Mouse (Mus musculus) B cell, adult 2 months (primary cell): ENCODE data around the gene Rtp2.

Experiments
- DNase-seq, 2 experiments: peaks; one replicate each; pipeline ENCODE4 v3.0.0; 2022

Gene Rtp2

DNA sequence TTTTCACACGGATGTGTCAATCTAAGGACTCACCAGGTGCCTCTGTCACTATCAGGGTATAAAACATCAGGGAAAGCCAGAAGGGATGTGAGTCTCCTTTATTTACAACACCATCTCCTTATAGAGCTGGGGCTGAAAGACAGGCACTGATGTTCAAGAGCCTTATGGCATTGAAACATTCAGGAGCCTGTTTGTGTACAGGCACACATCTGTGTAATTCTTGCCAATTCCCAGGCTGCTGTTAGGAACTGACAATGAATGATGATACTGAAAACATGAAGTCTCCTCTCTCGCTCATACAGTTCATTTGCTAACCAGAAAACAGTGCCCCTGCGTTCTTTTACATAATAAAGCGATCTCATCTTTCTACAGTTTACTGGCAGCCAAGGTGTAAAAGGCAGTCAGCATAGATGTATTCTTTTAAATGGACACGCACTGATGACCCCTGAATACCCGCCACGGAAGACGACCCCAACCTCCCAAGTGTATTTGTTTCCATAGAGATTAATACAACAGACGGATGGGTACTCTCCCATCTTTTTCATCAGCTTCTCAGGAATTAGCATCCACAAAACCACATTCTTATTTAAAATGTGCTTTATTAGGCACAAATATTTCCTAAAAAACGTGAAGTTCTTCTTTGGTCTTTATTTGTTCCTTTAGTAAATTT is 44.1 kb downstream of the Rtp2 start:
- DNase-seq = no peak

DNA sequence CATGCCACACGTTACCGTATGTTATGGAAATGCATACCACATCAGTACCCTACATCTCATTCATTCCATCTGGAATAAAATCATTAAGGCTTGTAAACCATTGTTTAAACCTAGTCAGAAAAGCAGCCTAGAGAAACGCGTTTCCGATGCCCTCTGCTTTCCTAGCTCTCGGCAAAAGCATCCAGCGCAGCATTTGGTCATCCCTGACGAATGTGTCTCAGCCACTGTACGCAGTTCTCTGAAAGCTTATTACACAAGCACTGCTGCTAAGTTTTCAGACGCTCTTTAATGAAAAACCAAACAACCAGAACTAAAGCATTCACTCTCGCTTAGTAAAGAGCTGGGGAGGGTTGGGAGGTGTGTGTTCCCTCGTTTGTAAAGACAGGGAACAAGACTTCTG is 47.1 kb downstream of the Rtp2 start:
- no peak for DNase-seq
